Mouse (Mus musculus) neural tube, embryonic 10.5 days (tissue): Measurements from ENCODE around the gene Prdm16.

Experiments used
- DNase-seq: peaks from one replicate; pipeline ENCODE4 v3.0.0-alpha.2; 2017; ENCODE audit warnings: low spot score; ENCODE audit errors: extremely low spot score

Prdm16 gene

GRCm38 (mm10) chr4:154639591-154640442 lies 3.1 kb upstream of the Prdm16 start:
- no peak for DNase-seq

GRCm38 (mm10) chr4:154639126-154639525 lies 2.5 kb upstream of the Prdm16 start:
- DNase-seq, result peak; percentile 69

GRCm38 (mm10) chr4:154638320-154638886 lies 1.7 kb upstream of the Prdm16 start:
- DNase-seq, result peak; percentile 48

GRCm38 (mm10) chr4:154637468-154638319 lies 1.0 kb upstream of the Prdm16 start:
- peak; percentile 63 for DNase-seq

GRCm38 (mm10) chr4:154636053-154636433 lies 630 bp downstream of the Prdm16 start:
- DNase-seq, result no peak

- DNase-seq, result peak; percentile 89
Measured at GRCm38 (mm10) chr4:154635241-154636052, 1.2 kb downstream of the Prdm16 start.

- DNase-seq, result peak; percentile 71
Measured at GRCm38 (mm10) chr4:154634470-154635240, 2.0 kb downstream of the Prdm16 start.

- peak; percentile 49 for DNase-seq
Measured at GRCm38 (mm10) chr4:154634001-154634400, 2.7 kb downstream of the Prdm16 start.

- peak; percentile 53 for DNase-seq
Measured at GRCm38 (mm10) chr4:154632800-154633764, 3.6 kb downstream of the Prdm16 start.

GRCm38 (mm10) chr4:154630763-154631162 lies 5.9 kb downstream of the Prdm16 start:
- no peak for DNase-seq

GRCm38 (mm10) chr4:154627419-154628142 lies 9.1 kb downstream of the Prdm16 start:
- no peak for DNase-seq

- no peak for DNase-seq
Measured at GRCm38 (mm10) chr4:154626282-154626681, 10.4 kb downstream of the Prdm16 start.

- DNase-seq, result no peak
Measured at GRCm38 (mm10) chr4:154625710-154626109, 11.0 kb downstream of the Prdm16 start.

GRCm38 (mm10) chr4:154623241-154623640 lies 13.4 kb downstream of the Prdm16 start:
- DNase-seq, result no peak

- no peak for DNase-seq
Measured at GRCm38 (mm10) chr4:154622521-154622920, 14.2 kb downstream of the Prdm16 start.

- no peak for DNase-seq
Measured at GRCm38 (mm10) chr4:154611167-154611566, 25.5 kb downstream of the Prdm16 start.

- no peak for DNase-seq
Measured at GRCm38 (mm10) chr4:154607724-154608123, 28.9 kb downstream of the Prdm16 start.

- DNase-seq, result no peak
Measured at GRCm38 (mm10) chr4:154604442-154604830, 32.2 kb downstream of the Prdm16 start.
